Mouse (Mus musculus): ENCODE measurements at regions not wholly inside any gene's neighbourhood (a gene's known extent, or its start where the extent isn't known, plus 50 kb on each side); places are given as distances from the start of the nearest gene placed in this dataset.

DNA sequence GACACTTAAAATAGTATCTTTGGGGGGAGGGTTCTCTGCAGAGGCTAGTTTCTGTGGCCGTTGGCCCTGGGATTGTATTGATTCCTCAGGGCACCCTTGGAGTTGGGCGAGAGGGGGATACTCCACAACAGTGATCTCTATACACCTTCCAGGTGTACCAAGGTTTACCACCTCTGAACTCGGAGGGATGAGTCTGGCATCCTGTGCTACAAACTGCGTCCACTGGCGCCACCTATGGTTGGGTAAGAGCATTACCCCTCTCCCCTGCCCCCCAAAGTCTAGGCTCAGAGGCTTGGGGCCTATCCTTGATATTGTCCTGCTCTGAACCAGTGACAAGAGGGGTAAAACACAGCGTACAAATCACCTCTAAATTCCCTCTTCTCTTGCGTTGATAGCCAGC lies 62.2 kb downstream of the Gm17728 start:
- DNase-seq, result no peak

- DNase-seq, result no peak
These were observed 62.7 kb downstream of the Gm17728 start for GRCm38 (mm10) chr17:9484566-9484965.

DNA sequence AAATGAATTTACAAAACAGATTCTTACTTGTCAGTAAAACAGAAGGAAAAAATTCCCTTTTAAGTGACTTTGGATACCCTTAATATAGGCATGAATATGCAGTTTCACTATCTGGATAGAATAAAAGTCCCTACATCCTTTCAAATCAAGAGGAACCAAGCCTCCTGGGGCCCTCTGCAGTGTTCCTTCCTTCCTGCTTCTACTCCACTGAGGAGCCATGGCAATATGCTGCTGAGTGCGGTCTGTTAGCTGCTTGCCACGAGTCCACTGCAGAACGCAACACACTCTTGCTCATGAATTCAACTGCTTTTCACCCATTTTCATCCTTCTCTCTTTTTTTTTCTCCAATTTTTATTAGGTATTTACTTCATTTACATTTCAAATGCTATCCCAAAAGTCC lies 107.5 kb downstream of the Gm17728 start:
- DNase-seq, result no peak

GRCm38 (mm10) chr17:9536090-9536489 lies 114.2 kb downstream of the Gm17728 start:
- DNase-seq, result no peak

DNA sequence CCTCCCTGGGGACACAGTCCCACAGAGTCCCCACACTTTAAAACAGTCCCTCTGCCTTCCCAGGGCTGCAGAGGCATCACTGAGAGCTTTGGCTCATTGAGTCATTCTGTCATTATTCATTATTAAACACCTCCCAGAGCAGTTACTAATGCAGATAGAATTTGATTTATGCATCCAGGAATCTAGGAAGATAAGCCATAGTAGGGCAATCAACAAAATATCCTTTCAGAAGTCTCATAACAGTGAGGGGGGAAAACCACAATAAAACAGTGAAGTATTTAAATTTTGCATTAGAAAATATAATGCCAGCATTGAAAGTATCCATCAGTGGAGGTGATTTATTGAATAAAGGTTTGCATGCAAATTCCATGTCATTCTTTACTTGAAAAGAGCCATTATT lies 116.5 kb downstream of the Gm17728 start:
- no peak for DNase-seq

GRCm38 (mm10) chr17:9540156-9540555 lies 118.3 kb downstream of the Gm17728 start:
- no peak for DNase-seq

DNA sequence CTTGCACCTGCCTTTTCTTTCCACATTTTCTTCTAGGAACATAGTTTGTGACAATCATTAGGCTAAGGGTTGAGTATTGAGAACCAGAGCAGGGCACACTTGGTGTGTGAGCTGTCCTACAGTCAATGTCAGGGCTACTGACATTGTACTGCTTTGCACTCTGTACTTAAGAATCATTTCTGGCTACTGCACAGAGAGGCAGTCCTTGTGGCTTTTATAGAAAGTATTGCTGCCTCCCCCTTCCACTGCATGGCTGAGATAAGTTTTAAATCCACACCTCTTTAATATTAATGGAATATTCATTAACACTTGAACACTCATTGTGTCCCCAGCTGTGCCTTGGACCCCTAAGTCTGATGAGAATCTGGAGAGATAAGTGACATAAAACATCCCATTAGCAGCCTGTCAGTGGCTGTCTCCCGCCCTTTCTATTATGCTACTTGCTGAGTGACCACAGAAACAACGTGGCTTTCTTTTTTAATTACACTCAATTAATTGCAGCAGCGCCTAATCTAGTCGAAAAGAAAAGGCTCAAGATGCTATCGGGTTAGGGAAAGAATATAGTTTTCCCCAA lies 121.5 kb downstream of the Gm17728 start:
- no peak for DNase-seq

GRCm38 (mm10) chr17:9557544-9557943 lies 112.0 kb downstream of the Pabpc6 start:
- DNase-seq, result no peak

DNA sequence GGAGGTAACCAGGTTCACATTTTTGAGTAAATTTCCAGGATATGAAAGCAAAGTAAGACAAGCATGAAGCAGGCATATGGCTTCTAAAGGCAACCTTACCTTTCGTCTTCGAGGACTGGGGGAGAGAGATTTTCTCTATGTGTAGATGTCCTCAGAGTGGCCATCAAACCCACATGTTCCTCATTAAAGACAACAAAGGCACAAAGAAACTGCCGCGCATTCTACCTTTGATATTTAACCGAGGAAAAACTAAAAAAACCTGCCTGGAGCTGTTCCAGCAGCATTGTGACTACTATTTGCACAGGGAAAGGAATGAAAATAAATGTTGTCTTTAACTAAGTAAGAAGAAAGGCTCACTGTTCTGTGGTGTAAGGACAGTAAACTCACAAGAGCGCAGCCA lies 102.7 kb downstream of the Pabpc6 start:
- no peak for DNase-seq

DNA sequence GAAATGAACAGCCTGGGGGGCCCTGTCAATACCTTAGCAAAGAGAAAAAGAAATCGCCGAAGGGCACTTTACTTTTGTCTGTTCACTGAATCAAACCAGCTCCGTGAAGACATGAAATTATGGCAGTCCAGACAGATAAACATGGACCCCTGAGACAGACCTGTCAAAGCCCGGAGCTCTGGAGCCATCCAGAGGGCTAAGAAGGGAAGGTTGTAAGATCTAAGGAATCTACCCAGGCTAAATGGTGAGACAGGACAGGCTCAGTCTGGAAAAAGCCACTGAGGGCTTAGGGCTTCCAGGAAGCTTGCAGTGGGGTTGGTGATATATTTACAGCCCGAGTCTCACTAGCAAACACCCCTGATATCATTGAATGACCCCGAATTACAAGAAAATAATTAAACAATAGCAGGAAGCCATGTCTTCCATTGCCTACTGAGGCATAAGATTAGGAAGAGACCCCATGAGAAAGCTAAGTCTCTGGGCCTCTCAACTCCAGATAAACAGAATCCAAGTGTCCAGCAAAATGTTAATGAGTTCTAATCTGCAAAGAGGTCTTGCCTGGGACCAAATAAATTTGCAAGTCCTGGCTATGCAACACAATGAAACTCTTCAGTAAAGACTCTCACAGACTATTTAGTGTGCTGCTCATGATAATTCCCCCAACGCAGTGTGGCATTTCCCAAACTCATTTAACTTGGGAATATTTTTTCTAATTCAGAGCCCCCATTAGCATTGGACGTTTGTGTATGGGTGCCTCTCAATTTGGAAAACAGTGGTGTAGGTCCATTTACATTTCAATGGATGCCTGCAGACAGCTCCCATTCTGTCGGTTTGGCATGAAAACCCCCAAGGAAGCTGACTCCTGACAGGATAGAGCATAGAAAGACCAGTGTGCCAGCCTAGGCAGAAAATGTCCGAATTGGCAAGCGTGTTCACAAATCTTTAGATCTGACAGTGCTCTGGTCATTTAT lies 89.8 kb downstream of the Pabpc6 start:
- peak; percentile 26 for DNase-seq

DNA sequence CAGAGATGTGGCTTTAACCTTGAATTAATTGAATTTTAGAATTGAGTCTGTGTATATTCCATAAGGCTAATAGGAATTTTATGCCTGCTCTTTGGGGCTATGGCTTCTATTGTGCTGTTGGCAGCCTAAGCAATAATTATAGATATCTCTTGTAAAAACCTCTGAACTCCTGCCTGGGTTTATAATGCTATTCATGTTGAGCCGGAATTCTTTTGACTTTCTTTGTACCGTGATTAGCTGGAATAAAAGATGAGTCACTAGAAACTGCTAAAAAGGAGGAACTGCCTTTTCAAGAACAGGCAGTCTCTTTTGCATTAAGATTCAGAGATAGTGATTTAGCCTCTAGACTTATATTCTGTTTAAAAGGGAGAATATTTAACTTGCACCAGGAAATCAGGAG lies 71.4 kb downstream of the Pabpc6 start:
- DNase-seq, result no peak

DNA sequence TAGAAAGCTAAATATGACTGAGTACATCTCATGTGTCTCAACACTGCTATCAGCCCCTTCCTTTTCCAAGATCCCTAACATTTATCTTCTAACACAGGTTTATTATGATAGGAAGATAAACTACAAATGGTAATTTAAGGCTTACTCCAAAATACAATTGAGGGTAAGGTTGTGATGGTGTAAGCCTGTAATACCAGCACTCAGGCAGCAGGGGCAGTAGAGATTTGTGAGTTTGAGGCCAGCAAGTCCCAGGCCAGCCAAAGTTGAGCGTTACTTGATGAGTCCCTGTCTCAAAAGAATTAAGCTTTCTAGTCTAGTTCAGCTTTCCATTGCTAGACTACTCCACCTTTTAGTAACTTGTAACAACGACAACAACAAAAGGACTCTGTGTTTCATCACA lies 69.1 kb downstream of the Pabpc6 start:
- DNase-seq, result no peak

All from cerebellum, adult 11-12 months (tissue).